Mouse (Mus musculus): ENCODE results near the gene Fgd3. TPM values are rescaled to one million over a fixed set of nuclear protein-coding genes. Genes with fewer than 3 reads are reported as not detected.

Fgd3 gene
- total and polyA plus RNA-seq, 2 experiments from 2014 or later = 1.6 to 8.4 TPM

- TF ChIP-seq CTCF (IDR thresholded peaks at IDR 0.05; ENCODE audit: low read depth) = no peak
- Histone ChIP-seq H3K4me3 (ENCODE audit: low read length) (no peak overlapping the region), H3K4me2 (ENCODE audit: low read depth, low read length) (no peak overlapping the region), H3K4me1 (ENCODE audit: insufficient read depth, low read length) (peaks cover 10% of the 10 kb centered on the region; the same call in 1 of the 2 replicates), H3K9me3 (ENCODE audit: low read length) (no peaks in the 10 kb centered on the region), H3K27me3 (ENCODE audit: insufficient read depth, low read length) (no peaks in the 10 kb centered on the region), H3K36me3 (ENCODE audit: insufficient read depth, low read length) (no peaks in the 10 kb centered on the region), H3K9ac (replicated peaks; ENCODE audit: low read length) (no peak overlapping the region), H3K27ac (0 out of 2 replicates have a peak overlapping the region, but pooled peaks have one; percentile 42)
- ATAC-seq = no peak
- DNase-seq (ENCODE audit: low spot score) = no peak
These were observed 33.3 kb upstream of the Fgd3 start for GRCm38 (mm10) chr13:49353422-49353821.

GRCm38 (mm10) chr13:49352581-49353159, 32.6 kb upstream of the Fgd3 start:
- Histone ChIP-seq H3K4me3 (ENCODE audit: low read length) (no peak overlapping the region), H3K27ac (0 out of 2 replicates have a peak overlapping the region, but pooled peaks have one; percentile 42), H3K9me3 (ENCODE audit: low read length) (no peaks in the 10 kb centered on the region), H3K4me2 (ENCODE audit: low read depth, low read length) (no peak overlapping the region), H3K36me3 (ENCODE audit: insufficient read depth, low read length) (no peaks in the 10 kb centered on the region), H3K4me1 (ENCODE audit: insufficient read depth, low read length) (peaks cover 10% of the 10 kb centered on the region; the same call in 1 of the 2 replicates), H3K27me3 (ENCODE audit: insufficient read depth, low read length) (no peaks in the 10 kb centered on the region), H3K9ac (replicated peaks; ENCODE audit: low read length) (no peak overlapping the region)
- ATAC-seq (peak; percentile 59; the same call in 1 of the 2 replicates), DNase-seq (ENCODE audit: low spot score) (peak; percentile 37)
- WGBS = 23% methylated on average over 3 of the region's 3 CpGs
- TF ChIP-seq CTCF (IDR thresholded peaks at IDR 0.05; ENCODE audit: low read depth) = no peak

GRCm38 (mm10) chr13:49349836-49350505, 29.9 kb upstream of the Fgd3 start:
- Histone ChIP-seq H3K9me3 (ENCODE audit: low read length) (no peaks in the 10 kb centered on the region), H3K4me1 (ENCODE audit: insufficient read depth, low read length) (peaks cover 18% of the 10 kb centered on the region; the same call in 1 of the 2 replicates), H3K36me3 (ENCODE audit: insufficient read depth, low read length) (no peaks in the 10 kb centered on the region), H3K27ac (no peak overlapping the region), H3K9ac (replicated peaks; ENCODE audit: low read length) (no peak overlapping the region), H3K27me3 (ENCODE audit: insufficient read depth, low read length) (no peaks in the 10 kb centered on the region), H3K4me2 (ENCODE audit: low read depth, low read length) (no peak overlapping the region), H3K4me3 (ENCODE audit: low read length) (no peak overlapping the region)
- DNase-seq (ENCODE audit: low spot score) (no peak), ATAC-seq (no peak)
- WGBS = 91% methylated on average over 6 of the region's 6 CpGs
- TF ChIP-seq CTCF (IDR thresholded peaks at IDR 0.05; ENCODE audit: low read depth) = no peak

- 88% methylated on average over 4 of the region's 4 CpGs for WGBS
- H3K27ac ChIP-seq = no peak overlapping the region
- ATAC-seq (no peak), DNase-seq (ENCODE audit: low spot score) (no peak)
- H3K9ac ChIP-seq (replicated peaks; ENCODE audit: low read length) = no peak overlapping the region
- H3K4me2 ChIP-seq (ENCODE audit: low read depth, low read length) = no peak overlapping the region
- no peaks in the 10 kb centered on the region for H3K27me3 ChIP-seq (ENCODE audit: insufficient read depth, low read length)
- no peaks in the 10 kb centered on the region for H3K36me3 ChIP-seq (ENCODE audit: insufficient read depth, low read length)
- TF ChIP-seq CTCF (IDR thresholded peaks at IDR 0.05; ENCODE audit: low read depth) = no peak
- peaks cover 18% of the 10 kb centered on the region; the same call in 1 of the 2 replicates for H3K4me1 ChIP-seq (ENCODE audit: insufficient read depth, low read length)
- no peak overlapping the region for H3K4me3 ChIP-seq (ENCODE audit: low read length)
- H3K9me3 ChIP-seq (ENCODE audit: low read length) = no peaks in the 10 kb centered on the region
These were observed 29.2 kb upstream of the Fgd3 start for GRCm38 (mm10) chr13:49349335-49349734.

- H3K9me3 ChIP-seq (ENCODE audit: low read length) = no peaks in the 10 kb centered on the region
- no peak overlapping the region for H3K27ac ChIP-seq
- no peaks in the 10 kb centered on the region for H3K36me3 ChIP-seq (ENCODE audit: insufficient read depth, low read length)
- DNase-seq (ENCODE audit: low spot score) = no peak
- no peak for TF ChIP-seq CTCF (IDR thresholded peaks at IDR 0.05; ENCODE audit: low read depth)
- H3K4me1 ChIP-seq (ENCODE audit: insufficient read depth, low read length) = peaks cover 21% of the 10 kb centered on the region
- no peak overlapping the region for H3K4me2 ChIP-seq (ENCODE audit: low read depth, low read length)
- H3K27me3 ChIP-seq (ENCODE audit: insufficient read depth, low read length) = no peaks in the 10 kb centered on the region
- 74% methylated on average over 2 of the region's 2 CpGs for WGBS
- H3K9ac ChIP-seq (replicated peaks; ENCODE audit: low read length) = no peak overlapping the region
- no peak overlapping the region for H3K4me3 ChIP-seq (ENCODE audit: low read length)
- no peak for ATAC-seq
These were observed 28.4 kb upstream of the Fgd3 start for GRCm38 (mm10) chr13:49348522-49348921.

- 0 out of 2 replicates have a peak overlapping the region, but pooled peaks have one; percentile 17 for H3K9ac ChIP-seq (replicated peaks; ENCODE audit: low read length)
- H3K9me3 ChIP-seq (ENCODE audit: low read length) = no peaks in the 10 kb centered on the region
- ATAC-seq = no peak
- 46% methylated on average over 2 of the region's 2 CpGs for WGBS
- H3K4me2 ChIP-seq (ENCODE audit: low read depth, low read length) = no peak overlapping the region
- DNase-seq (ENCODE audit: low spot score) = no peak
- TF ChIP-seq CTCF (IDR thresholded peaks at IDR 0.05; ENCODE audit: low read depth) = no peak
- peaks cover 24% of the 10 kb centered on the region for H3K4me1 ChIP-seq (ENCODE audit: insufficient read depth, low read length)
- H3K36me3 ChIP-seq (ENCODE audit: insufficient read depth, low read length) = no peaks in the 10 kb centered on the region
- no peak overlapping the region for H3K4me3 ChIP-seq (ENCODE audit: low read length)
- no peaks in the 10 kb centered on the region for H3K27me3 ChIP-seq (ENCODE audit: insufficient read depth, low read length)
- H3K27ac ChIP-seq = no peak overlapping the region
These were observed 25.4 kb upstream of the Fgd3 start for GRCm38 (mm10) chr13:49345476-49345875.

GRCm38 (mm10) chr13:49344567-49344966, 24.5 kb upstream of the Fgd3 start:
- H3K9ac ChIP-seq (replicated peaks; ENCODE audit: low read length) = 0 out of 2 replicates have a peak overlapping the region, but pooled peaks have one; percentile 9
- H3K27me3 ChIP-seq (ENCODE audit: insufficient read depth, low read length) = no peaks in the 10 kb centered on the region
- no peak for TF ChIP-seq CTCF (IDR thresholded peaks at IDR 0.05; ENCODE audit: low read depth)
- no peak overlapping the region for H3K27ac ChIP-seq
- no peaks in the 10 kb centered on the region for H3K36me3 ChIP-seq (ENCODE audit: insufficient read depth, low read length)
- ATAC-seq = no peak
- H3K4me3 ChIP-seq (ENCODE audit: low read length) = no peak overlapping the region
- H3K4me1 ChIP-seq (ENCODE audit: insufficient read depth, low read length) = peaks cover 26% of the 10 kb centered on the region
- no peaks in the 10 kb centered on the region for H3K9me3 ChIP-seq (ENCODE audit: low read length)
- WGBS = 83% methylated on average over 8 of the region's 8 CpGs
- H3K4me2 ChIP-seq (ENCODE audit: low read depth, low read length) = 0 out of 2 replicates have a peak overlapping the region, but pooled peaks have one; percentile 91
- DNase-seq (ENCODE audit: low spot score) = no peak

All from hindbrain, postnatal 0 days (tissue).